Mouse (Mus musculus) lung, adult 2 months (tissue): ENCODE results near the gene Apobec3. TPM values are rescaled to one million over a fixed set of nuclear protein-coding genes. Genes with fewer than 3 reads are reported as not detected.

ENCODE experiments used
- DNase-seq: peaks from one replicate; pipeline ENCODE4 v3.0.0; 2022
- H3K4me1 ChIP-seq: fragments of 200-500 bp; 2 replicates; pipeline ENCODE4 v1.6.1; 2011; ENCODE audit warnings: low read length; ENCODE audit not compliant: control insufficient read depth, insufficient read depth
- H3K4me3 ChIP-seq: fragments of 200-500 bp; replicated peaks from 2 replicates; pipeline ENCODE3; 2011; ENCODE audit warnings: low read depth, mild to moderate bottlenecking, control low read depth, low read length; ENCODE audit errors: extremely low read depth
- CTCF ChIP-seq: fragments of 200-500 bp; IDR thresholded peaks from 2 replicates; pipeline ENCODE4 v1.5.1; 2011; ENCODE audit warnings: mild to moderate bottlenecking, low read length, control low read depth; ENCODE audit not compliant: insufficient read depth
- POLR2A ChIP-seq: fragments of 200-500 bp; IDR thresholded peaks from 2 replicates; pipeline ENCODE4 v1.6.1; 2011; ENCODE audit warnings: low read depth, mild to moderate bottlenecking, control low read depth, low read length, borderline replicate concordance; ENCODE audit errors: extremely low read depth
- WGBS: fragments of 180-500 bp; shearing (Covaris S2); methylation state at CpG from one replicate; pipeline ENCODE4 v1.1.7; 2018; 5-methylcytosine and 5-hydroxymethylcytosine counted together
- polyA plus RNA-seq: library from polyadenylated mRNA; depleted of rRNA; stranded (reverse); fragments of >200 nt; gene quantifications from 2 replicates; pipeline ENCODE4 v1.2.3, GENCODE M21; 2012

Apobec3 gene
- polyA plus RNA-seq, 1 experiment = 36.7 TPM

GRCm38 (mm10) chr15:79919787-79920186, 28.3 kb downstream of the Apobec3 start:
- no peak for TF ChIP-seq CTCF
- no peak for TF ChIP-seq POLR2A
- no peak for DNase-seq
- 52% methylated on average over 2 of the region's 2 CpGs for WGBS
- Histone ChIP-seq H3K4me1 (no peaks in the 10 kb centered on the region), H3K4me3 (no peak overlapping the region)

- H3K4me3 ChIP-seq = no peak overlapping the region
- 81% methylated on average over 11 of the region's 11 CpGs for WGBS
- no peak for TF ChIP-seq CTCF
- TF ChIP-seq POLR2A = no peak
- no peak for DNase-seq
- peaks cover 15% of the 10 kb centered on the region for H3K4me1 ChIP-seq
Observed at GRCm38 (mm10) chr15:79926856-79927416, 35.5 kb downstream of the Apobec3 start.

- peak; percentile 96 for DNase-seq
- TF ChIP-seq POLR2A = peak; percentile 95; the same call in 1 of the 2 replicates
- TF ChIP-seq CTCF = no peak
- peaks cover 16% of the 10 kb centered on the region for H3K4me1 ChIP-seq
- WGBS = under 1% methylated on average over 29 of the region's 29 CpGs
- peak overlapping the region; percentile 56 for H3K4me3 ChIP-seq
Observed at GRCm38 (mm10) chr15:79927637-79928122, 36.2 kb downstream of the Apobec3 start.

GRCm38 (mm10) chr15:79928316-79928715, 36.9 kb downstream of the Apobec3 start:
- DNase-seq = no peak
- Histone ChIP-seq H3K4me3 (no peak overlapping the region), H3K4me1 (peaks cover 21% of the 10 kb centered on the region)
- no peak for TF ChIP-seq POLR2A
- no peak for TF ChIP-seq CTCF
- 83% methylated on average over 3 of the region's 3 CpGs for WGBS

GRCm38 (mm10) chr15:79928736-79929135, 37.3 kb downstream of the Apobec3 start:
- Histone ChIP-seq H3K4me3 (no peak overlapping the region), H3K4me1 (peaks cover 23% of the 10 kb centered on the region)
- WGBS = 97% methylated on average over 2 of the region's 2 CpGs
- TF ChIP-seq CTCF = no peak
- no peak for TF ChIP-seq POLR2A
- DNase-seq = no peak

- WGBS = 91% methylated on average over 3 of the region's 3 CpGs
- peaks cover 23% of the 10 kb centered on the region for H3K4me1 ChIP-seq
- no peak for TF ChIP-seq CTCF
- TF ChIP-seq POLR2A = no peak
- H3K4me3 ChIP-seq = no peak overlapping the region
- DNase-seq = no peak
Observed at GRCm38 (mm10) chr15:79929734-79930133, 38.3 kb downstream of the Apobec3 start.

GRCm38 (mm10) chr15:79931496-79932141, 40.2 kb downstream of the Apobec3 start:
- peak; percentile 32 for DNase-seq
- H3K4me3 ChIP-seq = peak overlapping the region; percentile 91
- TF ChIP-seq POLR2A = 0 out of 2 replicates have a peak, but pooled peaks have one; percentile 12
- TF ChIP-seq CTCF = no peak
- 33% methylated on average over 13 of the region's 13 CpGs for WGBS
- H3K4me1 ChIP-seq = peaks cover 23% of the 10 kb centered on the region

GRCm38 (mm10) chr15:79932323-79932987, 41.0 kb downstream of the Apobec3 start:
- peaks cover 18% of the 10 kb centered on the region; the same call in 1 of the 2 replicates for H3K4me1 ChIP-seq
- under 1% methylated on average over 62 of the region's 62 CpGs for WGBS
- peak; percentile 93 for DNase-seq
- peak; percentile 65; the same call in 1 of the 2 replicates for TF ChIP-seq POLR2A
- no peak for TF ChIP-seq CTCF
- peak overlapping the region; percentile 91 for H3K4me3 ChIP-seq

- no peak for DNase-seq
- 14% methylated on average over 22 of the region's 22 CpGs for WGBS
- TF ChIP-seq CTCF = no peak
- TF ChIP-seq POLR2A = no peak
- peaks cover 16% of the 10 kb centered on the region; the same call in 1 of the 2 replicates for H3K4me1 ChIP-seq
- H3K4me3 ChIP-seq = peak overlapping the region; percentile 91
Observed at GRCm38 (mm10) chr15:79933052-79933669, 41.7 kb downstream of the Apobec3 start.
